Mouse (Mus musculus) myocyte (in vitro differentiated cells): ENCODE measurements around the gene 1700015G11Rik.

Experiments
- CEBPB ChIP-seq: IDR thresholded peaks from 2 replicates; pipeline ENCODE4 v1.6.1; 2011; ENCODE audit warnings: mild to moderate bottlenecking, moderate library complexity; ENCODE audit not compliant: poor library complexity, insufficient read depth, severe bottlenecking
- MYOD1 ChIP-seq, 3 experiments: IDR thresholded peaks; one replicate each; pipeline ENCODE4 v1.6.1; 2011; ENCODE audit warnings: control low read depth in 2 of 3, low read depth in 2 of 3, mild to moderate bottlenecking in 2 of 3, moderate library complexity in 1 of 3; ENCODE audit not compliant: insufficient read length in 2 of 3, control insufficient read depth in 1 of 3
- MYOG ChIP-seq, 3 experiments: IDR thresholded peaks; one replicate each; pipeline ENCODE4 v1.6.1; 2011; ENCODE audit warnings: control low read depth in 2 of 3, low read depth in 2 of 3, mild to moderate bottlenecking in 2 of 3; ENCODE audit not compliant: insufficient read length in 2 of 3, control insufficient read depth in 1 of 3, insufficient read depth in 1 of 3
- POLR2A ChIP-seq: IDR thresholded peaks from one replicate; pipeline ENCODE4 v1.6.1; 2011; ENCODE audit warnings: low read depth, mild to moderate bottlenecking, control low read depth, moderate library complexity; ENCODE audit not compliant: insufficient read length
- POLR2AphosphoS2 ChIP-seq: IDR thresholded peaks from one replicate; pipeline ENCODE4 v1.6.1; 2011; ENCODE audit warnings: low read depth, control low read depth; ENCODE audit not compliant: insufficient read length
- TCF12 ChIP-seq: IDR thresholded peaks from one replicate; pipeline ENCODE4 v1.6.1; 2011; ENCODE audit warnings: mild to moderate bottlenecking, control low read depth; ENCODE audit not compliant: poor library complexity, insufficient read depth, severe bottlenecking
- USF1 ChIP-seq: IDR thresholded peaks from one replicate; pipeline ENCODE4 v1.6.1; 2011; ENCODE audit warnings: low read depth, mild to moderate bottlenecking, control low read depth, moderate library complexity

- TF ChIP-seq POLR2A (no peak), MYOD1 (IDR thresholded peaks at IDR 0.05; ENCODE audit: control insufficient read depth in 1 of 3, insufficient read length in 2 of 3, low read depth in 2 of 3) (no peak), MYOG (IDR thresholded peaks at IDR 0.05; ENCODE audit: control insufficient read depth in 1 of 3, insufficient read depth in 1 of 3, insufficient read length in 2 of 3, low read depth in 2 of 3) (no peak), USF1 (no peak), TCF12 (no peak), CEBPB (no peak), POLR2AphosphoS2 (no peak)
Measured at GRCm38 (mm10) chr7:51991020-51991419, 24.5 kb downstream of the 1700015G11Rik start.
